Mouse (Mus musculus) regulatory T cell (primary cell): ENCODE results near the gene Gm9048.
"Not testable (repeated sequence)": the region's sequence is repeated elsewhere in the genome, so short reads cannot be mapped to it uniquely, and the experiment has no call there.

Source experiments
- in situ Hi-C: fragments of 300-600 bp; cut with MboI, MseI; formaldehyde crosslinking; loops from one replicate; pipeline ENCODE4 v1.15.1; 2025; ENCODE audit warnings: high pct_unique_total_duplicates

The Gm9048 gene

DNA sequence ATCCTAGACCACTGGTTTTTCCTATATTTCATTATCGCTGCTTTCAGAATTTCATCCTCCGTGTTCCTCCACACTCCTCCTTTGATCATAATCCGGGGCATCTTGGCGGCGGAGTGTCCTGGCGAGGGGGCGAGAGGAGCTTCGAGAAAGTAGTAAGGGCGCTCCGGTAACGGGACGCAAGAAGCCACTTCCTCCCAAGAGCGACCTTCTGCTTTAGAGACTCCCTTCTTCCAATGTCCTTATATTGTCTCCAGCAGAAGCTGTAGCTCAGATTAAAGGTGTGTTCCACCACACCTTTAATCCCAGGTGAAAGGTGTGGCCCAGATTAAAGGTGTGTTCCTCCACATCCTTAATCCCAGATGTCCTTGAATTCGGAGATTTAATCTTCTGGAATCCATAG lies at the start of gene Gm9048:
Gene Gm9048 (minus strand): TSS at position 101 of the 400 bp plus-strand sequence.
- in situ Hi-C loops: not testable (repeated sequence)

DNA sequence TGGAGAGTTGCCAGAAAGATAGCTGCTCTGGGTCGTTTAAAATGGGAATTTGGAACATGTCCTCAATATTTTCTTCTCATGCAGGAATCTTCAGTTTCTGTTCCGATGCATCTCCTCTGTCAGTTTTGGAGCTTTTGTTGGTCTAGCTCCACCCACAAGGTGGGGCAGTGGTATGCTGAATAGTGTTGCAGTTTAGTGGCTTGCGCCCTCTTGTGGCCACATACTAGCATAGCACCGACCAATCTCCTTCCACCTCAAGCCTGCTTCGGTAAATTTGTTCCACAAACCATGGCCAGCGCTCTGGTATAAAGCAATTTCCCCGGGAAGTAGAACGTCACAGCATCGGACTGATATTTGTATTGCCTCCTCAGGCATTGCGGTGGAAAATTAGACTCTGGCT lies 22.0 kb upstream of the Gm9048 start:
- in situ Hi-C loops: loop anchor here (5.0 kb wide), 1 partner anchor 123 kb away; no protein-coding TSS in a partner anchor

DNA sequence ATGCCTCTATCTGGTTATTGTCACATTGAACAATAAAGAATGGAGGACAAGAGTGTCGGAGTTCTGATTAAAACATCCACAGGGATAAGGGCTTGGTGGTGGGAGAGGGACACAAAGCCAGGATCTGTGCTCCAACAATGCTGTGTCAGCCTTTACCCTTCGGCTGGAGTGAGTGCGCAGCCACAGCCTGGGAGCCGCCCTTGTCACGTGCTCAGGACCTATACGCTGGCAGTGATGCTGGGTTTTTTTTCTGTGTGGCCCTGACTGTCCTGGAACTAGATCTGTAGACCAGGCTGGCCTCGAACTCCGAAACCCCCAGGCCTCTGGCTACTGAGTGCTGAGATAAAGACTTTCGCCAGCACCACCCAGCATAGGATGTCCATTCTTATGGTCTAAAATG lies 21.0 kb upstream of the Gm9048 start:
- in situ Hi-C loops: loop anchor here (5.0 kb wide), 1 partner anchor 217 kb away; no protein-coding TSS in a partner anchor

DNA sequence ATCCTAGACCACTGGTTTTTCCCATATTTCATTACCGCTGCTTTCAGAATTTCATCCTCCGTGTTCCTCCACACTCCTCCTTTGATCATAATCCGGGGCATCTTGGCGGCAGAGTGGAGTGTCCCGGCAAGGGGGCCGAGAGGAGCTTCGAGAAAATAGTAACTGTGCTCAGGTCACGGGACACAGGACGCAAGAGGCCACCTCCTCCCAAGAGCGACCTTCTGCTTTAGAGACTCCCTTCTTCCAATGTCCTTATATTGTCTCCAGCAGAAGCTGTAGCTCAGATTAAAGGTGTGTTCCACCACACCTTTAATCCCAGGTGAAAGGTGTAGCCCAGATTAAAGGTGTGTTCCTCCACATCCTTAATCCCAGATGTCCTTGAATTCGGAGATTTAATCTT lies 5.5 kb upstream of the Gm9048 start, which contains the start of gene Gm9049:
Gene Gm9049 (minus strand): TSS at position 101 of the 400 bp plus-strand sequence.
- in situ Hi-C loops: loop anchor here (10.0 kb wide), 1 partner anchor 1729 kb away; no protein-coding TSS in a partner anchor

DNA sequence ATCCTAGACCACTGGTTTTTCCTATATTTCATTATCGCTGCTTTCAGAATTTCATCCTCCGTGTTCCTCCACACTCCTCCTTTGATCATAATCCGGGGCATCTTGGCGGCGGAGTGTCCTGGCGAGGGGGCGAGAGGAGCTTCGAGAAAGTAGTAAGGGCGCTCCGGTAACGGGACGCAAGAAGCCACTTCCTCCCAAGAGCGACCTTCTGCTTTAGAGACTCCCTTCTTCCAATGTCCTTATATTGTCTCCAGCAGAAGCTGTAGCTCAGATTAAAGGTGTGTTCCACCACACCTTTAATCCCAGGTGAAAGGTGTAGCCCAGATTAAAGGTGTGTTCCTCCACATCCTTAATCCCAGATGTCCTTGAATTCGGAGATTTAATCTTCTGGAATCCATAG lies 5.3 kb downstream of the Gm9048 start, which contains the start of gene Gm9046:
Gene Gm9046 (minus strand): TSS at position 101 of the 400 bp plus-strand sequence.
- in situ Hi-C loops: not testable (repeated sequence)

DNA sequence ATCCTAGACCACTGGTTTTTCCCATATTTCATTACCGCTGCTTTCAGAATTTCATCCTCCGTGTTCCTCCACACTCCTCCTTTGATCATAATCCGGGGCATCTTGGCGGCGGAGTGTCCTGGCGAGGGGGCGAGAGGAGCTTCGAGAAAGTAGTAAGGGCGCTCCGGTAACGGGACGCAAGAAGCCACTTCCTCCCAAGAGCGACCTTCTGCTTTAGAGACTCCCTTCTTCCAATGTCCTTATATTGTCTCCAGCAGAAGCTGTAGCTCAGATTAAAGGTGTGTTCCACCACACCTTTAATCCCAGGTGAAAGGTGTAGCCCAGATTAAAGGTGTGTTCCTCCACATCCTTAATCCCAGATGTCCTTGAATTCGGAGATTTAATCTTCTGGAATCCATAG lies 10.7 kb downstream of the Gm9048 start, which contains the start of gene Gm9045:
Gene Gm9045 (minus strand): TSS at position 101 of the 400 bp plus-strand sequence.
- in situ Hi-C loops: not testable (repeated sequence)

DNA sequence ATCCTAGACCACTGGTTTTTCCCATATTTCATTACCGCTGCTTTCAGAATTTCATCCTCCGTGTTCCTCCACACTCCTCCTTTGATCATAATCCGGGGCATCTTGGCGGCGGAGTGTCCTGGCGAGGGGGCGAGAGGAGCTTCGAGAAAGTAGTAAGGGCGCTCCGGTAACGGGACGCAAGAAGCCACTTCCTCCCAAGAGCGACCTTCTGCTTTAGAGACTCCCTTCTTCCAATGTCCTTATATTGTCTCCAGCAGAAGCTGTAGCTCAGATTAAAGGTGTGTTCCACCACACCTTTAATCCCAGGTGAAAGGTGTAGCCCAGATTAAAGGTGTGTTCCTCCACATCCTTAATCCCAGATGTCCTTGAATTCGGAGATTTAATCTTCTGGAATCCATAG lies 16.2 kb downstream of the Gm9048 start, which contains the start of gene Gm9044:
Gene Gm9044 (minus strand): TSS at position 101 of the 400 bp plus-strand sequence.
- in situ Hi-C loops: not testable (repeated sequence)

DNA sequence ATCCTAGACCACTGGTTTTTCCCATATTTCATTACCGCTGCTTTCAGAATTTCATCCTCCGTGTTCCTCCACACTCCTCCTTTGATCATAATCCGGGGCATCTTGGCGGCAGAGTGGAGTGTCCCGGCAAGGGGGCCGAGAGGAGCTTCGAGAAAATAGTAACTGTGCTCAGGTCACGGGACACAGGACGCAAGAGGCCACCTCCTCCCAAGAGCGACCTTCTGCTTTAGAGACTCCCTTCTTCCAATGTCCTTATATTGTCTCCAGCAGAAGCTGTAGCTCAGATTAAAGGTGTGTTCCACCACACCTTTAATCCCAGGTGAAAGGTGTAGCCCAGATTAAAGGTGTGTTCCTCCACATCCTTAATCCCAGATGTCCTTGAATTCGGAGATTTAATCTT lies 21.6 kb downstream of the Gm9048 start, which contains the start of gene Gm9040:
Gene Gm9040 (minus strand): TSS at position 101 of the 400 bp plus-strand sequence.
- in situ Hi-C loops: not testable (repeated sequence)

DNA sequence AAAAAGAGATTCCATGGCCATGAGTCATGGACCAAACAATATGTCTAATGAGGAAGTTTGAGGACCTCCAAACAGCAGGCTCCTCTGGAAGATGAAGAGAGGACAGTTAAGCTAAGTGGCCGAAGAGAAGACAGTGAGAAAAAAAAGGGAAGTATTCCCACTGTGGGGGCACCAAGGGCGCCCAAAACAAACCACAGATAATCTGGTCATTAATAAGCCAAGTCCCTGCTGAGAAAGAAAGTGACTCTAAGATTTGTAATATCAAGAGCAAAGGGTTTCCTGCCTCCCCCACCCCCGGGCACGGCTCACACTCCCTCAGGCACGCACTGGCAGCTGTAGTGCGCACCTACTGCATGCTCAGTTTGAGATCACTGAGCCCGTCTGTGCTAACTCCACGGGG lies 29.5 kb downstream of the Gm9048 start:
- in situ Hi-C loops: loop anchor here (10.0 kb wide), 1 partner anchor 74 kb away; the partner anchor contains the start of gene Gm32717

DNA sequence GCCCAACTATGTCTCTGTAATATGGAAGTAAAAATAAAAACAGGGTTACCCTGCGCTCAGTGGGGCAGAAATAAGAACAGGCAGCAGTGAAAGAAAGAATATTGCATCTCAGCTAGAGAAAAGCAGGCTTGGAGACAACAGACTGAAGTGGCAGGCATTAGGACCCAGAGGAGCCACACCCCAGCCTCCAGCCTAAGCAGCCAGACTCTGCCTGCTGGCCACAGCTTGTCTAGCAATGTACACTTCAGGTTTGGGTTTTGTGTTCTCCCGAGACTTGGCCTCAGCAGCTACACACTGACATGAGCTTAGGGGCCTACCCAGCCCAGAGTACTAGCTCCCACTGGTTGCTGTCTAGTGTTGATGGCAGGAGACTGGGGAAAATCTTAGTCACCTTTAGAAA lies 46.3 kb downstream of the Gm9048 start:
- in situ Hi-C loops: not testable (repeated sequence)
